ENCODE assay signal across 24 mouse cellular contexts in genomic region chr7:134931886-134932285, GRCm38 (mm10). TPM values are rescaled to one million over a fixed set of nuclear protein-coding genes. Genes with fewer than 3 reads are reported as not detected.
DNase-seq lines count a peak whose midpoint lies in the region; ATAC-seq and TF ChIP-seq lines count a peak whose summit lies in the region.
"Had no signal": no experiment of that assay in that cellular context is flagged by ENCODE, and none has a peak within 500 bp of the region (broad histone marks: within the 10 kb centered on the region; RNA-seq: fewer than 3 reads in every experiment).

No protein-coding gene starts in this region.

- peak; percentile 47 for DNase-seq in ES-E14 (ENCODE audit: low read depth, low spot score)
- peak; percentile 91 for DNase-seq in ZHBTc4 (ENCODE audit: low read depth, low spot score)
- no peak for DNase-seq in c-Kit-positive CD71-positive TER-119-positive erythroid progenitor cells, embryonic 14.5 days (ENCODE audit: low spot score)
- DNase-seq: adrenal gland, adult 2 months; adrenal gland, postnatal 10 days; adrenal gland, postnatal 25 days; B cell, adult 2 months; cerebellum, adult 11-12 months; cerebellum, adult 2 months; cerebellum, adult 9-10 months; cerebellum, postnatal 10 days; cerebellum, postnatal 25 days; forebrain, postnatal 0 days had no signal

- no peak for TF ChIP-seq CTCF in ES-Bruce4 (IDR thresholded peaks at IDR 0.05; ENCODE audit: low read depth, low read length)

- no peak for TF ChIP-seq POLR2A in ES-Bruce4 (IDR thresholded peaks at IDR 0.05; ENCODE audit: insufficient read depth, low read length)

- no peak overlapping the region for H3K9ac ChIP-seq in ES-Bruce4 (ENCODE audit: low read depth, poor library complexity, severe bottlenecking)
- no peak overlapping the region for H3K9ac ChIP-seq in ES-E14 (ENCODE audit: insufficient read depth, low read depth, low read length, poor library complexity, severe bottlenecking)
- H3K9ac ChIP-seq: embryonic facial prominence, embryonic 12.5 days; forebrain, embryonic 12.5 days; forebrain, embryonic 15.5 days; forebrain, postnatal 0 days had no signal

- no peaks in the 10 kb centered on the region; the same call in 1 of the 2 replicates for H3K9me3 ChIP-seq in ES-Bruce4 (replicated peaks; ENCODE audit: control insufficient read depth, insufficient read depth, low read length, poor library complexity, severe bottlenecking)
- no peaks in the 10 kb centered on the region for H3K9me3 ChIP-seq in ES-E14 (ENCODE audit: control insufficient read depth, insufficient read depth, low read depth, low read length)
- H3K9me3 ChIP-seq: embryonic facial prominence, embryonic 10.5 days; embryonic facial prominence, embryonic 12.5 days; forebrain, embryonic 10.5 days; forebrain, embryonic 12.5 days; forebrain, embryonic 15.5 days had no signal

- no peaks in the 10 kb centered on the region for H3K27me3 ChIP-seq in ES-Bruce4 (ENCODE audit: control insufficient read depth, insufficient read depth, low read length, poor library complexity, severe bottlenecking)
- H3K27me3 ChIP-seq: CH12.LX; forebrain, embryonic 15.5 days had no signal

- no peaks in the 10 kb centered on the region for H3K4me1 ChIP-seq in ES-Bruce4 (ENCODE audit: control insufficient read depth, insufficient read depth, low read length)
- peaks cover 3 to 5% of the 10 kb centered on the region in 2 experiments; a peak in 3 of 4 replicates for H3K4me1 ChIP-seq in ES-E14 (ENCODE audit: control insufficient read depth in 2 of 2, insufficient read depth in 2 of 2, low read length in 2 of 2, poor library complexity in 1 of 2)

- H3K4me3 ChIP-seq in ES-Bruce4 (ENCODE audit: low read depth, low read length) (no peak overlapping the region), ES-E14 (ENCODE audit: insufficient read depth in 1 of 2, low read depth in 1 of 2, low read length in 2 of 2, poor library complexity in 1 of 2, severe bottlenecking in 1 of 2) (no peak overlapping the region)
- H3K4me3 ChIP-seq: embryonic facial prominence, embryonic 10.5 days; embryonic facial prominence, embryonic 12.5 days; erythroblast, embryonic 14.5 days; forebrain, embryonic 10.5 days; forebrain, embryonic 12.5 days; forebrain, embryonic 15.5 days had no signal

- in situ Hi-C loops in ES-E14 (cut with MboI; ENCODE audit: low sequenced_read_pairs in 2 of 2, unreplicated experiment in 2 of 2), result no loop called here

- ATAC-seq in erythroblast, adult 5-6 weeks (replicated peaks; ENCODE audit: low FRiP score, poor library complexity, severe bottlenecking), result no peak
- ATAC-seq: CD4-positive, CD25-positive, alpha-beta regulatory T cell, adult 4 months; forebrain, embryonic 15.5 days; forebrain, postnatal 0 days had no signal

- H3K36me3 ChIP-seq in ES-Bruce4 (ENCODE audit: control insufficient read depth, insufficient read depth, low read length, poor library complexity, severe bottlenecking) (no peaks in the 10 kb centered on the region), ES-E14 (ENCODE audit: control insufficient read depth, insufficient read depth, low read length, poor library complexity, severe bottlenecking) (no peaks in the 10 kb centered on the region; the same call in 1 of the 2 replicates)
- H3K36me3 ChIP-seq: embryonic facial prominence, embryonic 10.5 days; embryonic facial prominence, embryonic 12.5 days; forebrain, embryonic 10.5 days; forebrain, embryonic 12.5 days; forebrain, embryonic 15.5 days had no signal

- H3K27ac ChIP-seq in ES-Bruce4 (ENCODE audit: insufficient read depth, low read length) (0 out of 2 replicates have a peak overlapping the region, but pooled peaks have one; percentile 27), ES-E14 (ENCODE audit: insufficient read depth, low read depth, low read length, poor library complexity, severe bottlenecking) (no peak overlapping the region)
- H3K27ac ChIP-seq: embryonic facial prominence, embryonic 10.5 days; embryonic facial prominence, embryonic 12.5 days; forebrain, embryonic 10.5 days; forebrain, embryonic 12.5 days; forebrain, embryonic 15.5 days had no signal

- TF ChIP-seq EP300 in ES-Bruce4 (IDR thresholded peaks at IDR 0.05; ENCODE audit: insufficient read depth, low read depth, low read length), result no peak

TF ChIP-seq in ES-E14, 5 proteins besides CTCF, POLR2A, EP300 and RAD21:
- no peak for TF ChIP-seq MAFK (IDR thresholded peaks at IDR 0.05; ENCODE audit: insufficient read depth, low read depth, low read length)
TF ChIP-seq in ES-E14: peak in this region for 0.

RNA-seq across cellular contexts. Expression of gene Fam196a, which starts 6.3 kb away (rescaled TPM):
- polyA plus RNA-seq in ES-Bruce4 (2011; ENCODE audit: insufficient read depth, insufficient read length, low read depth, missing spikeins), result 0.81 and 1.5 TPM in 2 replicates
- 2.4 and 2.7 TPM in 2 replicates for total RNA-seq in ES-E14 (2012; rRNA removed)
- not detected in 2 replicates for total RNA-seq in erythroblast, adult 5-6 weeks (2015; ENCODE audit: low replicate concordance)
- total RNA-seq in erythroblast, adult 5-6 weeks (2017; ENCODE audit: low replicate concordance), result 0.14 TPM in 1 of 2 replicates, not detected in the other
- total RNA-seq: CH12.LX, MEL had no signal
- polyA plus RNA-seq: erythroblast, embryonic 14.5 days had no signal
